Mouse (Mus musculus): ENCODE results near the gene Slc22a20.

Slc22a20 gene

GRCm38 (mm10) chr19:5986043-5986442 is at the start of gene Slc22a20:
Slc22a20 (minus strand) TSS chr19:5986143.
- DNase-seq (ENCODE audit: low read depth): no peak

- no peak for DNase-seq (ENCODE audit: low read depth)
Measured at GRCm38 (mm10) chr19:6030520-6031280, 44.8 kb upstream of the Slc22a20 start.

- no peak for DNase-seq (ENCODE audit: low read depth)
Measured at GRCm38 (mm10) chr19:6029426-6029825, 43.5 kb upstream of the Slc22a20 start.

- DNase-seq (ENCODE audit: low read depth): no peak
Measured at GRCm38 (mm10) chr19:6028991-6029390, 43.0 kb upstream of the Slc22a20 start.

GRCm38 (mm10) chr19:6023930-6024329 is 38.0 kb upstream of the Slc22a20 start:
- DNase-seq (ENCODE audit: low read depth): no peak

- DNase-seq (ENCODE audit: low read depth): no peak
Measured at GRCm38 (mm10) chr19:6023059-6023458, 37.1 kb upstream of the Slc22a20 start.

- no peak for DNase-seq (ENCODE audit: low read depth)
Measured at GRCm38 (mm10) chr19:6020276-6020675, 34.3 kb upstream of the Slc22a20 start.

- peak; percentile 96 for DNase-seq (ENCODE audit: low read depth)
Measured at GRCm38 (mm10) chr19:6018142-6019089, 32.5 kb upstream of the Slc22a20 start.

- DNase-seq (ENCODE audit: low read depth): peak; percentile 40
Measured at GRCm38 (mm10) chr19:6016532-6016931, 30.6 kb upstream of the Slc22a20 start.

GRCm38 (mm10) chr19:6015511-6016315 is 29.8 kb upstream of the Slc22a20 start, which contains the start of gene Capn1:
Capn1 (minus strand) TSS chr19:6015897.
- peak; percentile 83 for DNase-seq (ENCODE audit: low read depth)

- peak; percentile 84 for DNase-seq (ENCODE audit: low read depth)
Measured at GRCm38 (mm10) chr19:6014991-6015510, 29.1 kb upstream of the Slc22a20 start.

- no peak for DNase-seq (ENCODE audit: low read depth)
Measured at GRCm38 (mm10) chr19:6013691-6014090, 27.7 kb upstream of the Slc22a20 start.

- no peak for DNase-seq (ENCODE audit: low read depth)
Measured at GRCm38 (mm10) chr19:6009137-6009536, 23.2 kb upstream of the Slc22a20 start.

- DNase-seq (ENCODE audit: low read depth): no peak
Measured at GRCm38 (mm10) chr19:6007013-6007412, 21.1 kb upstream of the Slc22a20 start.

GRCm38 (mm10) chr19:6005541-6005940 is 19.6 kb upstream of the Slc22a20 start:
- DNase-seq (ENCODE audit: low read depth): no peak

GRCm38 (mm10) chr19:5999969-6000368 is 14.0 kb upstream of the Slc22a20 start:
- no peak for DNase-seq (ENCODE audit: low read depth)

GRCm38 (mm10) chr19:5998180-5998579 is 12.2 kb upstream of the Slc22a20 start:
- peak; percentile 31 for DNase-seq (ENCODE audit: low read depth)

- no peak for DNase-seq (ENCODE audit: low read depth)
Measured at GRCm38 (mm10) chr19:5994711-5995110, 8.8 kb upstream of the Slc22a20 start.

- DNase-seq (ENCODE audit: low read depth): no peak
Measured at GRCm38 (mm10) chr19:5992012-5992411, 6.1 kb upstream of the Slc22a20 start.

- DNase-seq (ENCODE audit: low read depth): no peak
Measured at GRCm38 (mm10) chr19:5991467-5991866, 5.5 kb upstream of the Slc22a20 start.

GRCm38 (mm10) chr19:5990921-5991320 is 5.0 kb upstream of the Slc22a20 start:
- DNase-seq (ENCODE audit: low read depth): no peak

GRCm38 (mm10) chr19:5990033-5990432 is 4.1 kb upstream of the Slc22a20 start:
- no peak for DNase-seq (ENCODE audit: low read depth)
